Mouse (Mus musculus) right cerebral cortex, adult 18-20 months (tissue): ENCODE data around the gene Gm21761.
"Not testable (repeated sequence)": the region's sequence is repeated elsewhere in the genome, so short reads cannot be mapped to it uniquely, and the experiment has no call there.

ENCODE experiments used
- DNase-seq: peaks from one replicate; pipeline ENCODE4 v3.0.0; 2022; ENCODE audit warnings: mixed read lengths

Gene Gm21761

DNA sequence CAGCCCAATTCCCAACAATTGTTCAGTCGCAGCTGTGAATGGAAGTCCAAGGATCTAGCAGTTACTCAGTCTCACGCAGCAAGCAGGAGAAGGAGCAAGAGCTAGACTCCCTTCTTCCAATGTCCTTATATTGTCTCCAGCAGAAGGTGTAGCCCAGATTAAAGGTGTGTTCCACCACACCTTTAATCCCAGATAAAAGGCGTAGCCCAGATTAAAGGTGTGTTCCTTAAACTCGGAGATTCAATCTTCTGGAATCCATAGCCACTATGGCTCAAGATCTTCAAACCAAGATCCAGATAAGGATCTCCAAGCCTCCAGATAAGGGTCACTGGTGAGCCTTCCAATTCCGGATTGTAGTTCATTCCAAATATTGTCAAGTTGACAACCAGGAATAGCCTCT lies at the start of gene Gm21761:
TSS of gene Gm21761 (minus strand) at position 101 of the 400 bp plus-strand sequence.
- DNase-seq, result not testable (repeated sequence)

DNA sequence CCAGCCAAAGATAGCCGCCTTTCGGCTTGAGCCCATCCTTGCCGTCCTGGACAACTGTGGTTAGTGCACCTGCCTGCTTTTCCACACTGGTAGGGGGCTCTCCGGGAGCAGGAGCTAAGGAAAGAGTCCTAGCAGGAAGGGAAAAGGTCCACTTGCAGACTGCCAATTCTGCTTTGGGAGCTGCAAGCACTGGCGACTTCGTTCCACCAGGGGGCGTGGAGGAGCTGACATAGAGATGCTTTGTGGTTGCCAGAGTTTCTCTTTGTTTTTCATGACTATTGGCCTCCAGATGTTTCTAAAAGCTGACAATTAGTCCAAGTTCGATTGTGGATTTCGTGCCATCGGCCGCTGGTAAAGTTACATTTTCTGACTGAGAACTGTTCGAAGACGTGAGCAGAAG lies 40.1 kb upstream of the Gm21761 start:
- DNase-seq, result not testable (repeated sequence)

DNA sequence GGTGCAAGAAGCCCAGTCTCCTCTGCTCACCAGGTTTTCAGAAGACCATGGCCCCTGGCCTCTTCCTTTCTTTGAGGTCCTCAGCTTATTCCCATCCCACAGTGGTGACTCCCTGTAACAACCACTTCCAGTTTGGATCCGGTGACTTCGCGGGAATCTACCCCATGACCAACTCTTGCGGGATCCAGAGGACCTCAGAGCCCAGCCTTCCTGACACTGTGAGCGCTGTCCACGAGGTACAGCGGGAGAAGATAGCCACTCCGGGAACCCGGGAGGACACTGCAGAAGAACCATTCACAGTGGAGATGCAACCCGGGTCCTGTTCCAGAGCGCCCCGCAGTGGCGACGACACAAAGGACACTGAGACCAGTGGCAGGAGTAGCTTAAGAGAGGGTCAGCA lies 39.1 kb upstream of the Gm21761 start:
- not testable (repeated sequence) for DNase-seq

DNA sequence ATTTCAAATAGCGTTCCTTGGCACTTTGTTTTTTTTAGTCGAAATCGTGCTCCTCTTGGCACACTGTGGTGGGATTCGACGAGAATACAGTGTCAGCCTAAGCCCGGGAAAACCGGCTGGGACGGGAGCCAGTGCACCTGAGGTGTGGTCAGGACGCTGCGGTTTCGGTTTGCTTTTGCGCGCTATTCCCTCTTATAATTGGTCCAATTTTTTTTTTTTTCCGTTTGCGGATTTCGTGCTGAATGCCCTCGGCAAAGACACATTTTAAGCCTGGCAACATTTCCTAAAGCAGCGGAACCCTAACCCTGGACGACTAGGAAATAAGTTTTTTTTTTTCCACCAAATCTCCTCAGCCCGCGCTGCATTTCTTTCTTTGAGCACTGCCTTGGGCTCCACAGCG lies 36.9 kb upstream of the Gm21761 start:
- not testable (repeated sequence) for DNase-seq

DNA sequence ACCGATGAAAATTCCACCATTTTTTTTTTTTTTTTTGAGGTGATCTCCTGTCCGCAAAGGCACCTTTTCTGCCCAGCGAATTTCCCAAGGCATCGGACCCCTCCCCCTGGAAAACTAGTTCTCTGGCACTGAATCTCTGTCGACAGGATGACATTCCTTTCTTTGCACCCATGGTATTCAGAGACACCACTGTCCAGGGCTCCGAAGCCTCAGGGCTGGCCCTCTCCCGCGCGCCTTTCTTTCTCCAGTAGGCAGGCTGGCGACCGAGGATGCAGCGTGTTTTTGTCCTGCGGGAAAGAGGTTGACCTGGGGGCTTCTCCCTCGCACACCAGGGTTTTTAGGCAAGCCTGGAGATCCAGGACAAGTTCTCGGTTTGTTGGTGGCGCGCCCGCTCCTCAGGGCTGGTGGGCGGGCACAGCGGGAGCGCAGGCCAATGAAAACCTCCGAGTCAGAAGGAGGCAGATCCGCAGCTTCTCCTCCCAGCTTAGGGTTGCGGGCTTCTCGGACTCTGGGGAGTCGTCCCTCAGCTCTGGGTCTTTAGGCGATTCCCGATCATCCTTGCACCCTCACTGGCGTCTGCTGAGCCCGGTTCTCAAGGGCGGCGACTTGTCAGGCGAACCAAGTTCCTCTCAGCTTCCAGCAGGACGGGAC lies 36.4 kb upstream of the Gm21761 start:
- DNase-seq, result not testable (repeated sequence)

DNA sequence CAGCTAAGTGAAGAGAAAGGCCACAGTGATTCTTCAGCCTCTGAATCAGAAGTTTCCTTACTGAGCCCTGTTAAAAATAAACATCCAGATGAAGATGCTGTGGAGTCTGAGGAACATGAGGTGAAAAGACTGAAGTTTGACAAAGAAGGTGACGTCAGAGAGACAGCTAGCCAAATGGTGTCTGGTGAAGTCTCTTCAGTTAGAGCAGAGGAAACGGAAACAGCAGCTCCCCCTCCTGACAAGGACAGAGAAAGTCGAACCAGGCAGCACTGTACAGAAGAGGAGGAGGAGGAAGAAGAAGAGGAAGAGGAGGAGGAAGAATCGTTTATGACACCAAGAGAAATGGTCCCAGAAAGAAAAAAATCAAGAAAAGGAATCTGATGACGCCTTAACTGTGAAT lies 33.8 kb upstream of the Gm21761 start:
- DNase-seq, result not testable (repeated sequence)

DNA sequence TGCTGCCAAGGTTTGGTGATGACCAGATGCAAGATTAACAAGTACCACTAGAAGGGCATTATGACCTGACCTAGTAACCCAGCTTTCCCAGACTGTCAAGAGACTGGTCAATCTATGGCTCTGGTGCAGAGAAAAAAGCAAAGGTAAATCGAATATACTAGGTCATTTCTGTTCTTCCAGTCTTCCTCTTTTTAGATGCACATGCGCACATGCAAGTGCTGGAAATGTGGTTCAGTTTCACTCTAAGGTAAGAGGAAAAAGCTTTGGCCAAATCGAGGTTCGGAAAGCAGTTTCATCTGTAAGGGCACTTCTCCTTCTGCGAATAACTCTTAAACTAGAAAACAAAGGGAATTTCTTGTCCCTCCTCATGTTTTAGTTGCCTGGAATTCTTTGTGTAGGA lies 26.5 kb upstream of the Gm21761 start:
- not testable (repeated sequence) for DNase-seq

DNA sequence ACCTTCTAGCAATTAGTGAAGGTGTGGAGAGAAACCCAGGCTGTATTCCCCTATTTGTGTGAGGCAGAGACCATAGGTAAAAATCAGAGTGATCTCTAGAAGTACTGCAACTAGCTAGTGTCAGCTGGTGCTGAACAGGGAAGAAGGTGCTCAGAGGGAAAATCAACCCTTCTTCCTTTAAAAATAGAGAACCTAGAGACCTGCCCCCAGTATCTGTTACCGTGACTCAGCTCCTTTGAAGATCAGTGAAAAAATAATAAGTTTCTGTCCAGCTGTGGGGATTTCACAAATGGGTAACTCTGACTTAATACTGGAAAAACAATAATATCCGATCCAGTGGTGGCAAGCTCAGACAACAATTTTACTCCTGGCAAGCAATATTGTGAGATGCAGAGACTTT lies 26.0 kb upstream of the Gm21761 start:
- not testable (repeated sequence) for DNase-seq

DNA sequence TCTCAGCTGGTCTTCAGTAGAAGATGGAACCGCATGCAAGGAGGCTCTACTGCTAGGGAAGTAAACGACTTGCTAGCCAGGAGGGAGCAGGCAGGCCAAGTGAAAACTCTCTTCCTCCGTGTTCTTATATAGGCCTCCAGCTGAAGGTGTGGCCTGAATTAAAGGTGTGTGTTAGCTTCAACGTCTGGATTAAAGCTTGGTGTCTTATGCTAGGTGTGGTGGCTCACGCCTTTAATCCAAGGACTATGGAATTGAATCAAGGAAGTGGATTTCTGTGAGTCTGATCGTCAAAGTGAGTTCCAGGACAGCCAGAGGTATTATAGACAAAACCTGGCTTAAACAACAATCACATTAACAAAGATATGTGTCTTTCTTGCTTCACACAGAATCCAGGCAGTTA lies 21.6 kb upstream of the Gm21761 start, which contains the start of gene B020031M17Rik:
TSS of gene B020031M17Rik (minus strand) at position 101 of the 400 bp plus-strand sequence.
- DNase-seq, result not testable (repeated sequence)

DNA sequence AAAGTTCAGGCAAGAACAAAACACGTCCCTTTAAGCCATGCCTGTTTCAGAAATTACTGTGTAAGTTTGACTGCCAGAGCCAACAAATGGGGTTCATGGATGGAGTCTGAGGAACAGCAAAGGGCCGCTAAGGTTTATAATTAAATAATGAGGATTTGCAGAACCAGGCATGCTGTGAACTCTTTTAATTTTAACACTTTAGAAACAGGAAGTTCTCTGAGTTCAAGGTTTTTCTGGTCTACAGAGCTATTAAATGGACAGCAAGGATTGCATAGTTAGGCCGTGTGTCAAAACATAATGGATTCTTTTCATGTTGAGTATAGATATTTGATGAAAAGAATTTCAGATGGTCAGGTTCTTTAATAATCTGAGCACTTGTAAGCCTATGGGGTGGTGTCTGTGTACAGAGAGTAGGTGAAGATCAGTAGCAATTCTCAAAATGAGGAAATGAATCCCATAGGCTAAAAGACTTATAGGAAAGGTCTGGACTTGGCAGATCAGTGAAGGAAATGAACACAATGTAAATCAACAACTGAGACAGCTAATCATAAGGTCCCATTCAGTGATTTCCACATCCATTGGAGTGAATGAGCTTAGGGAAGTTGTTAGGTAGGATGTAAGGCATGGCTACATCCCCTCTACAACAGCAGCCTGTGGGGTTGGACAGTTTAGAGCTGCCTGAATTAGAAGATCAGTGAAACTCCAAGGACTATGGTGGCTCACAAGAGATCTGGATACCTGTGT lies 4.3 kb downstream of the Gm21761 start:
- DNase-seq, result not testable (repeated sequence)

DNA sequence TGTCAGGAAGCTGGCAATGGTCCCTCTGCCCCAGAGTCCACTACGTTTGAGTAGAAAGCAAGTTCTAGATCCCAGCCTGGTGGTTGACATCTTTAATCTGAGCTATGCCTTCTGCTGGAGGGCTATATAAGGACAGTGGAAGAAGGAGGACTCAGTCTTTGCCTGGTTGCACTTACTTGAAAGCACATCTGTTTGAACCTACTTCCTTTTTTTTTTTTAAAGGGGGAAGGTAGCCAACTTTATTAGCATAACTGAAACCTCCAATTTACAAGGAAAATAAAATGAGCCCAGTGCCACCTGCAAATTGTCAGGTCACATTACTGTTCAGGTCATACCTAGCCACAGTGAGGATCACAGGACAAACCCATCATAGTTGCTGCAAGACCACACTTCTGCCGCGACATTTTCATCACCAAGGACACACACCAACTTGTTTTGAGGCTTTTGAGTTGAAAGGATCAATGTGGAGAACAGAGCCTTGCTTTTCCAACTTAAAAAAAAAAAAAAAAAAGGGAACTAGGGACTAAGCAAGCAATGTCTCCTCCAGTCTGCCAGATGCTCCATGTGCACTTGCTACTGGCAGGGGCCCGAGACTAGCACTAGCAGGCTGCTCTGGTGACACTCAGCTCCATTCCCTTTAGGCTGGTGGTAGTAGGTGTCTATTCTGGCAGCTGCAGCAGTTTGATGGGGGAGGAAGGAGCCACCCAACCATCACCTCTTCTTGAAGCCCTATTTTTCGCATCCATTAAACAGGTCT lies 11.9 kb downstream of the Gm21761 start:
- DNase-seq, result not testable (repeated sequence)

DNA sequence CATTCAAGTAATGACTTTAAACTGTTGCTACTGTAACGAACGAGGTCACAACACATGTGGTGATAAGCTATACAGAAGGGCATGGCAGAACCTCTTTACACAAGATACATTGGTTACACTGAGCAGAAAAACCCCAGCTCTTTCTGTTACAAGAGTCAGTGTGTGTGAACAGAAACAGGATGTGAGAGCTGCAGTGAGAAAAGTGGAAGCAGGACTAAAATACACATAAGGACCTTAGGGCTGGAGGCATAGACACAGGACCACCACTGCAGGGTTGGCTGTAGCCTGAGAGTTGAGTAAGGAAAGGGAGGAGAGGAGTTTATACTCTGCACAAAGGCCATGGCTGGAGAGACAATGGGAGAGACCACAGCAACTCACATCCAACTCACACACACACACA lies 12.6 kb downstream of the Gm21761 start:
- not testable (repeated sequence) for DNase-seq

DNA sequence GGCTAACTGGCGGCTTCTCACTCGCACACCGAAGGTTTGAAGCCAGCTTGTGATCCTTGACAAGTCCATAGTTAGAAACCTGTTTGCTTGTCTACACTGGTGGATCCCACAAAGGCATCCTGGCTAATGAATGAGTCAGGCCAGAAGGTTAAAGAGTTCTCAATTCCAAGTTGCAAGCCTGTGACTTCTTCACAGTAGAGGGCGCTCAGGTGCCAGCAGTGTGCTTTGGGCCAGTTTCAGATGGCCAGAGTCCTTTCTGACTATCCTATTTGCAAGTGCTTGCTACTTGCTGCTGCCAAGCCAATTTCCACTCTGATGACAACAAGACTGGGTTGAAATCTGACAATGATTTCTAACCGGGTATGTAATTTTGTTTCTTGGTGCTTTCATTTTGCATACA lies 30.5 kb downstream of the Gm21761 start:
- not testable (repeated sequence) for DNase-seq

DNA sequence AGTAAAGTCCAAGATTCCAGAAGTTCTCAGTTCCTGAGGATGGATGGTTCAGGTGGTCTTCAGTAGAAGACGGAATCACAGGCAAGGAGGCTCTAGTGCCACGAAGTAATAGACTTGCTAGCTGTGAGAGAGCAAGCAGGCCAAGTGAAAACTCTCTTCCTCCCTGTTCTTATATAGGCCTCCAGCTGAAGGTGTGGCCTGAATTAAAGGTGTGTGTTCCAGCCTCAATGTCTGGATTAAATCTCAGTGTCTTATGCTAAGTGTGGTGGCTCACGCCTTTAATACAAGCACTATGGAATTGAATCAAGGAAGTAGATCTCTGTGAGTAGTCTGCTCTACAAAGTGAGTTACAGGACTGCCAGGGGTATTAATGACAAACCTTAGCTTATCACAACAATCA lies 34.4 kb downstream of the Gm21761 start, which contains the start of gene Tcstv1:
TSS of gene Tcstv1 (minus strand) at position 101 of the 400 bp plus-strand sequence.
- DNase-seq, result not testable (repeated sequence)

DNA sequence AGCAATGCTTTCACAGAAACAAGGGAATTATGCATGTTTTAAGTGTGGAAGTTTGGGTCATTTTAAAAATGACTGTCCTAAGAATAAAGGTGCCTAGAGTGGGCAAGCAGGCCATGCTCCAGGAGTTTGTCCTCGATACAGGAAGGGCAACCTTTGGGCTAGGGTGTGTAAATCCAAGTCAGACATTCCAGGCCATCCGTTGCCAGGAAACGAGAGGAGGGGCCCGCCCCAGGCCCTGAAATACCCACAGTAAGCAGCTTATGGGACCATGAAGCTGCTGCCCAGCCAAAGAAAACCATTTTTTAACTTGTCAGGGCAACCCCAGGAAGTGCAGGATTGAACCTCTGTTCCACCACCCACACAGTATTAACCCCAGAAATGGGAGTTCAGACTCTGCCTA lies 42.2 kb downstream of the Gm21761 start:
- not testable (repeated sequence) for DNase-seq

DNA sequence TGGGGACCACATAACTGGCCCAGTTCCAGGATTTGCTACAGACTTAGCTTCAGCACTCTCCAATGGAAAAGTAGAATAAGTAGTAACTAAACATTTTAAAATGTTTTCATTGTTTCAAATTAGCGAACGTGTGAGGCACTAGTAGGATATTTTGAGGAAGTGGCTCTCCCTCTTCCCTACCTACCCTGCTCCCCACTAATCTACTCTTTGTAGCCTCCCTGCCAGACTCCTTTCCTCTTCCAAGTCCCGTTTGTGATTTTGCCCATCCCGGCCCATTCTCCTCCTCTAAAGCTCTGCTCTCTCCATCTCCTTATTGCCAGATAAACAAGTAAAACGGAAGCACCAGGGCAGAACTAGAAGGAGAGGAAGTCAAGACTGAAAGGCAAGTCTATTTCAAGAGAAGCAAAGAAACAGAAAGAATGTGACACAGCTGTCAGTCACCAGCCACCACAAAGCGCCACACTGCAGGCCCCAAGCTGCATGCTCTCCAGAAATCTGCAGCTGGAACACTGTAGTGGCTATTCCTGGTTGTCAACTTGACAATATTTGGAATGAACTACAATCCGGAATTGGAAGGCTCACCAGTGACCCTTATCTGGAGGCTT lies 64.6 kb downstream of the Gm21761 start:
- not testable (repeated sequence) for DNase-seq

DNA sequence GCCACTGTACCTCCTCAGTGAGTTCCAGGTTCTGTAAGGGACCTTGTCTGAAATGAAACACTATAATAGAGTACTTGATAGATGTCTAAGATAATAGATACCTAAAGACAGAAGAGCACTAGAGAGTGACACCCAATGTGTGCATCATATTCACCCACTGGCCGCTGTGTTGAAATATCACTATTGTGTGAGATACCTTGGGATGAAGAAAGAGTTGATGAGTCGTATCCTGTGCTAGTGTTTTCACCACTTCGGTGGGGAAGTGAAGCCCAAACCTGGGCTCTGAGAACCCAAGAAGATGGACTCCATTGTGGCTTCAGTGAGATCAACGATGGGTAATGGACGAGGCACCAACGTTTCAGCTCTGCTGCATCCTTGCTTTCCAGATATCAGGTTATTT lies 66.7 kb downstream of the Gm21761 start:
- not testable (repeated sequence) for DNase-seq
